Mouse (Mus musculus): ENCODE data around the gene Klhl33.

Gene Klhl33

DNA sequence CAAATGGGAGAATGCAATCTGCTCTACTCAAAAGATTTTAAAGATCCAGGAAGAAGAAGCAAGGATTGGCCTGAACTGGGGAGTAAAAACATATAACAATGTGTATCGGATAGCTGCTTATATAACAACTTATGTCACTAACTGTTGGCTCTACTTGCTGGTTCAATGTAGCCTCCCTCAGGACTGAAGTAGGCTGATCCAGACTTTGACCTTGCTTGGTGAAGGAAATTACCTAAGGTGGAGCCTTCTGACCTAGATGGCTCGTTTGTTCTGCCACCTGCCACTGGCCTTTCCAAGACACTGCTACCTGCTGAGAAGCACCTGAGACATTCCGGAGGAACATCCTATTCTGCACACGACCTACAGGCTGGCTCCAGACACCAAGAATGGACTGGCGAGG is 41.5 kb downstream of the Klhl33 start:
- DNase-seq (ENCODE audit: low spot score), result no peak

Measured in left cerebral cortex, adult 11 months (tissue).